Mouse (Mus musculus) hindbrain, embryonic 12.5 days (tissue): ENCODE measurements around the gene Ifnar1. TPM values are rescaled to one million over a fixed set of nuclear protein-coding genes. Genes with fewer than 3 reads are reported as not detected.

ENCODE experiments used
- ATAC-seq: fragments of 200-750 bp; cut with Nextera tagmentation; 2 replicates; pipeline ENCODE4 v1.8.0; 2017; ENCODE audit warnings: moderate TSS enrichment; ENCODE audit not compliant: low FRiP score
- H3K27ac ChIP-seq: fragments of 300-500 bp; sonication (generic); 2 replicates; pipeline ENCODE4 v1.5.1; 2016; ENCODE audit warnings: mild to moderate bottlenecking
- H3K27me3 ChIP-seq: fragments of 300-500 bp; sonication (generic); 2 replicates; pipeline ENCODE4 v1.6.1; 2016; ENCODE audit warnings: mild to moderate bottlenecking
- H3K36me3 ChIP-seq: fragments of 300-500 bp; sonication (generic); 2 replicates; pipeline ENCODE4 v1.6.1; 2016; ENCODE audit warnings: mild to moderate bottlenecking
- H3K4me1 ChIP-seq: fragments of 300-500 bp; sonication (generic); 2 replicates; pipeline ENCODE4 v1.6.1; 2016
- H3K4me2 ChIP-seq: fragments of 300-500 bp; sonication (generic); replicated peaks from 2 replicates; pipeline ENCODE4 v1.6.1; 2016; ENCODE audit warnings: mild to moderate bottlenecking
- H3K4me3 ChIP-seq: fragments of 300-500 bp; sonication (generic); 2 replicates; pipeline ENCODE4 v1.5.1; 2016; ENCODE audit warnings: mild to moderate bottlenecking
- H3K9ac ChIP-seq: fragments of 300-500 bp; sonication (generic); 2 replicates; pipeline ENCODE4 v1.6.1; 2016; ENCODE audit warnings: mild to moderate bottlenecking, moderate library complexity
- H3K9me3 ChIP-seq: fragments of 300-500 bp; sonication (generic); replicated peaks from 2 replicates; pipeline ENCODE4 v1.6.1; 2016; ENCODE audit warnings: mild to moderate bottlenecking
- WGBS: fragments of 180-500 bp; shearing (Covaris S2); methylation state at CpG from one replicate; pipeline ENCODE4 v1.1.7; 2016; 5-methylcytosine and 5-hydroxymethylcytosine counted together
- polyA plus RNA-seq: library from polyadenylated mRNA; unstranded; fragments of >200 nt; fragmentation: Nextera tagmentation; extraction: Ambion mirVana; gene quantifications from 2 replicates; pipeline ENCODE4 v1.2.1, GENCODE M21; 2016

The Ifnar1 gene
- polyA plus RNA-seq, 1 experiment from 2014 or later: 60.7 TPM

DNA sequence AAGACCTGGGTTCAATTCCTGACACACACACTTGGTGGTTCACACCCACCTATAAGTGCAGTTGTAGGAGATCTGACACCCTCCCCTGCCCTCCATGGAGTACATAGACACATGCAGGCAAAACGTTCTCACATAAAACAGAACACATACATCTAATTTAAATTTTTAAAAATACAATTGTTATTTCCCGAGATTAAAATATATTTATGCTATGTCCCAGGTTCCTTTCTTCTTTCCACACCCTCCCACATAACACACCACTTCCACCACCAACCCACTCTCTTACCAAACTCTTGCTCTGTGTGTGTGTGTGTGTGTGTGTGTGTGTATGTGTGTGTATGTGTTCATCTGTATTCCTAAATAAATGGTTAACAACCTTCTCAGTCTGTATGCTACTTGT is 3.0 kb downstream of the Ifnar1 start:
- H3K27ac ChIP-seq: no peak overlapping the region
- peaks cover 40% of the 10 kb centered on the region for H3K36me3 ChIP-seq
- H3K4me1 ChIP-seq: peaks cover 12% of the 10 kb centered on the region
- H3K9ac ChIP-seq: no peak overlapping the region
- no peak overlapping the region for H3K4me2 ChIP-seq
- no peak overlapping the region for H3K4me3 ChIP-seq
- no peaks in the 10 kb centered on the region for H3K27me3 ChIP-seq
- 89% methylated on average over 2 of the region's 2 CpGs for WGBS
- no peaks in the 10 kb centered on the region for H3K9me3 ChIP-seq
- ATAC-seq: no peak

DNA sequence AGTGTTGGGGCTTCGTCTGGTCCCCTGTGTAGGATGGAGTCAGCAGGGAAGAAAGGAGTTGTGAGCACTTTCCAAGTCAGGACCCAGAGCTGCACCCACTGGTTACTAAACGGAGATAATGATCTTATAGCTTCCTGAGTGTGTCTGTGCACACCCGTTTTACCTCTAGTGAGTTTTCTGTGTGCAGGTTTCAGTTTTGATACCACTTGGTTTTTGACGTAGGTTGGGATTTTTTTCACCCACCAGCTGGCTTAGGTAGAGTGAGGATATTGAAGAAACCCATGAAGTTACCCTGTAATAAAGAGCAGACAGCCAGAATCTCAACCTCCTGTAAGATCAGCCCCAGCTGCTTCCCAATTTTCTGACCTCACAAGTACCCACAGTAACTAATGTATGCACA is 5.9 kb downstream of the Ifnar1 start:
- H3K4me3 ChIP-seq: no peak overlapping the region
- peaks cover 9% of the 10 kb centered on the region for H3K4me1 ChIP-seq
- ATAC-seq: no peak
- H3K9ac ChIP-seq: no peak overlapping the region
- no peak overlapping the region for H3K4me2 ChIP-seq
- H3K27ac ChIP-seq: no peak overlapping the region
- H3K9me3 ChIP-seq: no peaks in the 10 kb centered on the region
- 91% methylated on average over 4 of the region's 4 CpGs for WGBS
- H3K36me3 ChIP-seq: peaks cover 66% of the 10 kb centered on the region
- H3K27me3 ChIP-seq: no peaks in the 10 kb centered on the region

DNA sequence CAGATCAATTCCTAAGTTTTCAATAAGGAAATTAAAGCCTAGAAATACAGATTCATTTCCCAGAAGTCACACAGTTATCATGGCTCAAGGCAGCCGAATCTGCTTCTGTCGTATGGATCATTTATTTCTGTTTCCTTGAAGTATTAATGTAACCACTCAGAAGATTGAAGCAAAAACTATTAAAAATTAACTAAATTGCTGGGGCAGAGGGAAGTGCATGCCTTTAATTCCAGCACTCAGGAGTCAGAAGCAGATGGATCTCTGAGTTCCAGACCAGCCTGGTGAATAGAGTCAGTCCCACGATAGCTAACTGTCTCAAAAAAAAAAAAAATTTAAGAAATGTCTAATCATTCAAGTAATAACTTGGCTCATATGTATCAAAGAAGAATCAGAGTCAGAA is 6.4 kb downstream of the Ifnar1 start:
- H3K9ac ChIP-seq: no peak overlapping the region

GRCm38 (mm10) chr16:91495501-91495900 is 10.5 kb downstream of the Ifnar1 start:
- no peak overlapping the region for H3K4me2 ChIP-seq
- no peak overlapping the region for H3K9ac ChIP-seq
- no peaks in the 10 kb centered on the region for H3K4me1 ChIP-seq
- no peak overlapping the region for H3K4me3 ChIP-seq
- no peak for ATAC-seq
- H3K27ac ChIP-seq: no peak overlapping the region
- H3K36me3 ChIP-seq: peaks cover 93% of the 10 kb centered on the region
- WGBS: 94% methylated on average over 4 of the region's 4 CpGs
- no peaks in the 10 kb centered on the region for H3K9me3 ChIP-seq
- no peaks in the 10 kb centered on the region for H3K27me3 ChIP-seq

More for the DNA sequence above, 6.4 kb downstream of the Ifnar1 start:
- Histone ChIP-seq H3K4me1 (peaks cover 3% of the 10 kb centered on the region), H3K27ac (no peak overlapping the region), H3K4me3 (no peak overlapping the region), H3K27me3 (no peaks in the 10 kb centered on the region), H3K4me2 (no peak overlapping the region), H3K9me3 (no peaks in the 10 kb centered on the region), H3K36me3 (peaks cover 72% of the 10 kb centered on the region)
- ATAC-seq: no peak
- 96% methylated on average over 3 of the region's 3 CpGs for WGBS

DNA sequence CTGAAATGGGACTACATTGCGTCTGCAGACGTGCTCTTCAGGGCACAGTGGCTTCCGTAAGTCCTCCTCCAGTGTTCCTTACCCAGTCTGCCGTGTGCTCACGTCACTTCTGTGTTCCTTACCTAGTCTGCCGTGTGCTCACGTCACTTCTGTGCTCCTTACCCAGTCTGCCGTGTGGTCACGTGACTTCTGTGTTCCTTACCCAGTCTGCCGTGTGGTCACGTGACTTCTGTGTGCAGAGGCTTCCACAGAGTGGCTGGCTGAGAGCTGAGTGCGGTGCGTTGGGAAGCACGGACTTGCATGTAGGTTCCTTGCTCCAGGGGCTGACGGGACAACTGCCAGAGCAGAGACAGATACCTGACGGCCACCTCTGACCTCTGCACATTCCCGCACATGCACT is 11.2 kb downstream of the Ifnar1 start:
- no peak overlapping the region for H3K4me2 ChIP-seq
- no peaks in the 10 kb centered on the region for H3K9me3 ChIP-seq
- ATAC-seq: no peak

GRCm38 (mm10) chr16:91496766-91497165 is 11.7 kb downstream of the Ifnar1 start:
- H3K9me3 ChIP-seq: no peaks in the 10 kb centered on the region
- no peak overlapping the region for H3K27ac ChIP-seq
- ATAC-seq: no peak
- H3K4me1 ChIP-seq: no peaks in the 10 kb centered on the region
- H3K27me3 ChIP-seq: no peaks in the 10 kb centered on the region
- no peak overlapping the region for H3K9ac ChIP-seq
- H3K36me3 ChIP-seq: peaks cover 94% of the 10 kb centered on the region
- no peak overlapping the region for H3K4me2 ChIP-seq
- WGBS: 91% methylated on average over 3 of the region's 3 CpGs
- no peak overlapping the region for H3K4me3 ChIP-seq

More for the DNA sequence above, 11.2 kb downstream of the Ifnar1 start:
- 95% methylated on average over 17 of the region's 17 CpGs for WGBS
- no peaks in the 10 kb centered on the region for H3K4me1 ChIP-seq
- H3K9ac ChIP-seq: no peak overlapping the region
- no peak overlapping the region for H3K27ac ChIP-seq
- H3K27me3 ChIP-seq: no peaks in the 10 kb centered on the region
- H3K36me3 ChIP-seq: peaks cover 93% of the 10 kb centered on the region
- H3K4me3 ChIP-seq: no peak overlapping the region

DNA sequence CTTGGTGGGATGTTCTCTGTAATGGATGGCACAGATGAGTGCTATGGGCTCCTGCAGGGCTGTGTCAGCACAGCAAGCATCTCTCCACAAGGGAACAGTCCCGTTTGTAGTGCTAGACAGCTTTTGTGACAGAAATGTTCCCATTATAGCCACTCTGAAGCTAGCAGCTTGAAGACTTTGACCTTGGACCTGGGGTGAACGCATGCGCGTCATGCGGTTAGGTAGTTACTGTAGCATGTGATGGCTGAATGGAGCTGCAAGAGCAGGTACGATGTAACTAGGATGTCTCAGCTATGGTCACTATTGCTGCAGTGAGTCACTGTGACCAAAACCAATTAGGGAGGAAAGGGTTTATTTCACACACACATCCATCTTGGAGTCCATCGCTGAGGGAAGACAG is 13.0 kb downstream of the Ifnar1 start:
- Histone ChIP-seq H3K4me1 (no peaks in the 10 kb centered on the region), H3K9me3 (no peaks in the 10 kb centered on the region), H3K36me3 (peaks cover 89% of the 10 kb centered on the region), H3K27me3 (no peaks in the 10 kb centered on the region), H3K9ac (no peak overlapping the region), H3K4me2 (no peak overlapping the region), H3K4me3 (no peak overlapping the region), H3K27ac (no peak overlapping the region)
- no peak for ATAC-seq
- 90% methylated on average over 7 of the region's 7 CpGs for WGBS

GRCm38 (mm10) chr16:91504701-91505100 is 19.7 kb downstream of the Ifnar1 start:
- H3K4me3 ChIP-seq: no peak overlapping the region
- no peak overlapping the region for H3K9ac ChIP-seq
- WGBS: 94% methylated on average over 7 of the region's 7 CpGs
- H3K27me3 ChIP-seq: no peaks in the 10 kb centered on the region
- no peaks in the 10 kb centered on the region for H3K9me3 ChIP-seq
- no peaks in the 10 kb centered on the region for H3K4me1 ChIP-seq
- no peak overlapping the region for H3K27ac ChIP-seq
- H3K36me3 ChIP-seq: peaks cover 71% of the 10 kb centered on the region
- no peak overlapping the region for H3K4me2 ChIP-seq
- no peak for ATAC-seq

DNA sequence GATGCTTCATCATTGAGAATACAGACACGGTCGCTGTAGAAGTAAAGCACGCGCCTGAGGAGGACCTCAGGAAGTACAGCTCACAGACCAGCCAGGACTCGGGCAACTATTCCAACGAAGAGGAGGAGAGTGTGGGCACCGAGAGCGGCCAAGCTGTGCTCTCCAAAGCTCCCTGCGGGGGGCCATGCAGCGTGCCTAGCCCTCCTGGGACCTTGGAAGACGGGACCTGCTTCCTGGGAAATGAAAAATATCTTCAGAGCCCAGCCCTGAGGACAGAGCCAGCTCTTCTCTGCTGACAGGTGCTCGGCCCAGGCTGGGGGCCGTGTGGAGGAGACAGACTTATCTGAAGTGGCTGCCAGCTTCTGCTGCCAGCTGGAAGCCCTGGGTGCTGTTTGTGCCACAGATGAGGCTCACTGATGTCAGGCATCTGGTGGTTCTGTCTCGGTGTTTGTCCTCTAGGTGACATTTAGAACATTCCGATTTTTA is 20.1 kb downstream of the Ifnar1 start:
- Histone ChIP-seq H3K27me3 (no peaks in the 10 kb centered on the region), H3K27ac (no peak overlapping the region), H3K4me3 (no peak overlapping the region), H3K4me2 (no peak overlapping the region), H3K4me1 (no peaks in the 10 kb centered on the region), H3K36me3 (peaks cover 66% of the 10 kb centered on the region), H3K9ac (no peak overlapping the region), H3K9me3 (no peaks in the 10 kb centered on the region)
- no peak for ATAC-seq
- 92% methylated on average over 15 of the region's 15 CpGs for WGBS

- H3K27me3 ChIP-seq: no peaks in the 10 kb centered on the region
- H3K36me3 ChIP-seq: peaks cover 54% of the 10 kb centered on the region
- 94% methylated on average over 12 of the region's 12 CpGs for WGBS
- H3K9ac ChIP-seq: no peak overlapping the region
- no peak overlapping the region for H3K27ac ChIP-seq
- no peaks in the 10 kb centered on the region for H3K4me1 ChIP-seq
- no peak overlapping the region for H3K4me3 ChIP-seq
- no peak for ATAC-seq
- H3K9me3 ChIP-seq: no peaks in the 10 kb centered on the region
- H3K4me2 ChIP-seq: no peak overlapping the region
Observed at GRCm38 (mm10) chr16:91506396-91506795, 21.4 kb downstream of the Ifnar1 start.

DNA sequence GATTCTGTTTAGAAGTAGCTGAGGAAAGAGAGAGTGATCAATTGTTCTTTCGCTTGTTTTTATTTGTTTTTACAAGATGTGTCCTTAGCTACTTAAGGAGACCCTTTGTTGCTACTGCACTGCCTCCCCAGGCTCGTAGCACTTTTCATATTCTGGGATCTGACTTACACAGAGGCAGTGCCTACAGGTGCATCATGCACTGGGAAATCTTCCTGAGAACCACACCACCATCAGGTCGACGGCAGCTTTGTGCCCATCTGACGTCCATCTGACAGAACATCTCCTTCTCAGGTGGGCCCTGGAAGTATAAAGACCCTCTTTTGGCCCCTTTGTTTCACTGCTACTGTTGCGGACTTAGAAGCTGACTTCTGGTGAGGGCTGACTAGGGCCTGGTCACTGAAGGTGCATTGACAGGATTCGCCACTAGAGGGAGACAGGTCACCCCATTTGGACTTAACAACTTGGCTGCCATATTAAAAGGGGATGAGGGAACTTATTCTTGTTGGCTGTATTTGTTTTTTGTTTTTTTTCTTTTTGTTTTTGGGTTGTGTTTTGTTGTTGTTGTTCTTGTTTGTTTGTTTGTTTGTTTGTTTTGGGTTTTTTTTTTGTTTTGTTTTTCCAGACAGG is 27.2 kb downstream of the Ifnar1 start:
- no peak overlapping the region for H3K4me2 ChIP-seq
- H3K36me3 ChIP-seq: peaks cover 4% of the 10 kb centered on the region; the same call in 1 of the 2 replicates
- no peak for ATAC-seq
- no peaks in the 10 kb centered on the region for H3K9me3 ChIP-seq
- no peak overlapping the region for H3K27ac ChIP-seq
- 36% methylated on average over 7 of the region's 7 CpGs for WGBS
- H3K9ac ChIP-seq: no peak overlapping the region
- H3K4me3 ChIP-seq: no peak overlapping the region
- H3K4me1 ChIP-seq: no peaks in the 10 kb centered on the region
- H3K27me3 ChIP-seq: no peaks in the 10 kb centered on the region

DNA sequence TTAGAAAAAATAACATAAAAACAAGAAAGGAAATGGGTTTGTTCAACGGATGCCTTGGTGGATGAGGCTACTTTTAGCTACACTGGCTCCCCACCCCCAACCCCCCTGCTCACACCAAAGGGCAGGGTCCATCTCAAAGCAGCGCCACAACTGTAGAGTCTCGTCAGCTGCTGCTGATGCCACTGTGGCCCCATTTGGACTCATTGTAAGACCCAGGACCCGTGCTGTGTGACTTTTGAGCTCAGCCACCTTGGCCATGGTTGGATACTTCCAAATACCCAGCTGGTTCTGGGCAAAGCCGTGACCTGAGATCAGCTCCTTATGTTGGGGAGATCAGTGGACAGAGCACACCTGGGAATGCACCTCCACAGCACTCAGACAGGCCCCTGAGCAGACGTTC is 28.1 kb downstream of the Ifnar1 start:
- no peaks in the 10 kb centered on the region for H3K9me3 ChIP-seq

DNA sequence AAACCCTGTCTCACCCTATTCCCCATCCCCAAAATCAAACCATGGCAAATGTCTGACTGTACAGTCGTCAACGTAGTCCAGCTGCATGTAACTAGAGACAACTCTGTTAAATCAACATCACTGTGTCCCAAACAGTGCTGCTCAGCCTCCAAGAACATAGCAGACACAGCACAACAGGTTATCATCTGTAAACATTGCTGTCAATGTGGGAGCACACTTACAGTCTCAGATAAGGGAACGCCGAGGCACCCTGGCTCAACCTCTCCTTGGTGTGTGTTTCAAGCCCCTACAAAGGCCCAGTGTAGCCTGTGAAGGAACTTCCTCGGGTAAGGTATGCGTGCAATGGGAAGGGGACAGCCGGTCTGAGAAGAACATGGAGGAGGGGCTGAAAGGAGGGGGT is 32.0 kb downstream of the Ifnar1 start:
- Histone ChIP-seq H3K4me1 (no peaks in the 10 kb centered on the region), H3K4me3 (no peak overlapping the region), H3K27ac (no peak overlapping the region), H3K36me3 (no peaks in the 10 kb centered on the region), H3K27me3 (no peaks in the 10 kb centered on the region), H3K9ac (no peak overlapping the region), H3K4me2 (no peak overlapping the region), H3K9me3 (no peaks in the 10 kb centered on the region)
- WGBS: 83% methylated on average over 7 of the region's 7 CpGs
- no peak for ATAC-seq

More for the DNA sequence above, 28.1 kb downstream of the Ifnar1 start:
- H3K36me3 ChIP-seq: no peaks in the 10 kb centered on the region
- no peak overlapping the region for H3K9ac ChIP-seq
- no peak overlapping the region for H3K4me2 ChIP-seq
- no peak overlapping the region for H3K27ac ChIP-seq
- no peaks in the 10 kb centered on the region for H3K4me1 ChIP-seq
- WGBS: 90% methylated on average over 6 of the region's 6 CpGs
- H3K27me3 ChIP-seq: no peaks in the 10 kb centered on the region
- ATAC-seq: no peak
- no peak overlapping the region for H3K4me3 ChIP-seq
